Mouse (Mus musculus) erythroblast, embryonic 14.5 days (primary cell): ENCODE data around the gene Vmn1r111. TPM values are rescaled to one million over a fixed set of nuclear protein-coding genes. Genes with fewer than 3 reads are reported as not detected.
"Not testable (repeated sequence)": the region's sequence is repeated elsewhere in the genome, so short reads cannot be mapped to it uniquely, and the experiment has no call there.

Experiments used
- H3K27me3 ChIP-seq: 2 replicates; pipeline ENCODE4 v1.6.1; 2012; ENCODE audit warnings: inconsistent platforms; ENCODE audit not compliant: control insufficient read depth
- H3K36me3 ChIP-seq: 2 replicates; pipeline ENCODE4 v1.6.1; 2012; ENCODE audit warnings: mild to moderate bottlenecking, inconsistent platforms; ENCODE audit not compliant: control insufficient read depth
- H3K4me1 ChIP-seq: 2 replicates; pipeline ENCODE4 v1.6.1; 2012; ENCODE audit warnings: inconsistent platforms; ENCODE audit not compliant: control insufficient read depth
- H3K4me3 ChIP-seq: replicated peaks from 2 replicates; pipeline ENCODE3; 2012; ENCODE audit warnings: moderate library complexity, mild to moderate bottlenecking, inconsistent platforms
- H3K9me3 ChIP-seq: 2 replicates; pipeline ENCODE4 v1.6.1; 2012; ENCODE audit warnings: low read length, inconsistent platforms, mixed read lengths; ENCODE audit not compliant: control insufficient read depth
- polyA plus RNA-seq: library from polyadenylated mRNA; stranded (reverse); fragments of >175 nt; gene quantifications from 2 replicates; pipeline ENCODE4 v1.2.3, GENCODE M21; 2012

Gene Vmn1r111
- polyA plus RNA-seq, result not detected in 2 replicates

DNA sequence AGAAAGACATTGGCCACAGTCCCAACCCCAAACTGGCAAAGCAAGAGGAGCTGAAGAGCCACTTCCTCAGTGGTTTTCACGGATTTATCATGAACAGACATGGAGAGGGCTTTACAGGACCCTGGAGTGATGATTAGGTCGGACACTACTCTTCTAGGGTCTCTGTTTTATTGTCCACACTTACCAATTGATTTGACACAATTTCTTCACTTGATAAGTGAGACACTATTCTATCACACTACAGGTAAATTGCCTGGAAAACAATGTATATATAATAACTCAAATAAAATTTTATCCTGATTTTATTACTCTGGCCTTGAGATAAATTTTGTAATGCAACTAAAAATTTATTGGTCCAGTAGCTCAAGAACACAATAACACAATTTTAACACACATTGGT, at the start of gene Vmn1r111:
Gene Vmn1r111, minus strand, starts transcription at position 101 of the 400 bp plus-strand sequence.
- not testable (repeated sequence) for H3K27me3 ChIP-seq, H3K36me3 ChIP-seq, H3K9me3 ChIP-seq, H3K4me3 ChIP-seq, H3K4me1 ChIP-seq

GRCm38 (mm10) chr7:20730524-20730923, 27.5 kb upstream of the Vmn1r111 start, which contains the start of gene Gm10668:
TSS of gene Gm10668 (minus strand) at chr7:20730624.
- H3K4me3 ChIP-seq, H3K4me1 ChIP-seq, H3K36me3 ChIP-seq, H3K9me3 ChIP-seq, H3K27me3 ChIP-seq: not testable (repeated sequence)

DNA sequence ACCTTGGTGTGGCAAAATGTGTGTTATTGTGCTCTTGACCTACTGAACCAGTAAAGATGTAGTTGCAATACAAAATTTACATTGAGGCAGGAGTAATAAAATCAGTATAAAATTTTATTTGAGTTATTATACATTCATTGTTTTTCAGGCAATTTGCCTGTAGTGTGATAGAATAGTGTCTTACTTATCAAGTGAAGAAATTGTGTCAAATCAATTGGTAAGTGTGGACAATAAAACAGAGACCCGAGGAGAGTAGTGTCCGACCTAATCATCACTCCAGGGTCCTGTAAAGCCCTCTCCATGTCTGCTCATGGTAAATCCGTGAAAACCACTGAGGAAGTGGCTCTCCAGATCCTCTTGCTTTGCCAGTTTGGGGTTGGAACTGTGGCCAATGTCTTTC, 34.4 kb downstream of the Vmn1r111 start, which contains the start of gene Vmn1r107:
Gene Vmn1r107, plus strand, starts transcription at position 301 of the 400 bp plus-strand sequence.
- H3K36me3 ChIP-seq, H3K27me3 ChIP-seq, H3K4me3 ChIP-seq, H3K4me1 ChIP-seq, H3K9me3 ChIP-seq: not testable (repeated sequence)

Other genes starting within 250 kb of the Vmn1r111 start
- not detected in 2 replicates for gene Gm10670, start 228.3 kb downstream of the Vmn1r111 start, polyA plus RNA-seq
- not detected in 2 replicates for gene Vmn1r103, start 192.7 kb downstream of the Vmn1r111 start, polyA plus RNA-seq
- not detected in 2 replicates for gene Vmn1r104, start 169.4 kb downstream of the Vmn1r111 start, polyA plus RNA-seq
- not detected in 2 replicates for gene Gm5726, start 157.5 kb downstream of the Vmn1r111 start, polyA plus RNA-seq
- gene Gm4141, start 127.0 kb downstream of the Vmn1r111 start, polyA plus RNA-seq, result not detected in 2 replicates
- gene Gm4513, start 104.2 kb downstream of the Vmn1r111 start, polyA plus RNA-seq, result not detected in 2 replicates
- not detected in 2 replicates for gene Vmn1r107, start 34.3 kb downstream of the Vmn1r111 start, polyA plus RNA-seq
- not detected in 2 replicates for gene Gm10668, start 27.4 kb upstream of the Vmn1r111 start, polyA plus RNA-seq
- not detected in 2 replicates for gene Vmn1r112, start 68.0 kb upstream of the Vmn1r111 start, polyA plus RNA-seq
- gene Vmn1r113, start 84.1 kb upstream of the Vmn1r111 start, polyA plus RNA-seq, result not detected in 2 replicates
- gene Vmn1r114, start 109.0 kb upstream of the Vmn1r111 start, polyA plus RNA-seq, result not detected in 2 replicates
- not detected in 2 replicates for gene Vmn1r115, start 141.8 kb upstream of the Vmn1r111 start, polyA plus RNA-seq
- gene Vmn1r116, start 169.0 kb upstream of the Vmn1r111 start, polyA plus RNA-seq, result not detected in 2 replicates
- gene Vmn1r117, start 180.9 kb upstream of the Vmn1r111 start, polyA plus RNA-seq, result not detected in 2 replicates
- not detected in 2 replicates for gene Vmn1r118, start 209.1 kb upstream of the Vmn1r111 start, polyA plus RNA-seq